Mouse (Mus musculus): ENCODE measurements at regions not wholly inside any gene's neighbourhood (a gene's known extent, or its start where the extent isn't known, plus 50 kb on each side); places are given as distances from the start of the nearest gene placed in this dataset.
A peak's percentile ranks its signal among the peaks of the same experiment; 100 is the strongest.

GRCm38 (mm10) chr4:127862875-127863274 lies 107.9 kb downstream of the CK137956 start:
- no peak for DNase-seq (ENCODE audit: low read depth, low spot score)

- DNase-seq (ENCODE audit: low read depth, low spot score), result peak; percentile 62
Observed at GRCm38 (mm10) chr4:127861319-127862117, 109.2 kb downstream of the CK137956 start.

- no peak for DNase-seq (ENCODE audit: low read depth, low spot score)
Observed at GRCm38 (mm10) chr4:127860271-127860670, 110.5 kb downstream of the CK137956 start.

GRCm38 (mm10) chr4:127859505-127859904 lies 111.2 kb downstream of the CK137956 start:
- DNase-seq (ENCODE audit: low read depth, low spot score), result no peak

- DNase-seq (ENCODE audit: low read depth, low spot score), result no peak
Observed at GRCm38 (mm10) chr4:127858566-127858965, 112.2 kb downstream of the CK137956 start.

GRCm38 (mm10) chr4:127855836-127856235 lies 114.9 kb downstream of the CK137956 start:
- DNase-seq (ENCODE audit: low read depth, low spot score), result no peak

- no peak for DNase-seq (ENCODE audit: low read depth, low spot score)
Observed at GRCm38 (mm10) chr4:127854776-127855409, 115.9 kb downstream of the CK137956 start.

GRCm38 (mm10) chr4:127849306-127849705 lies 121.4 kb downstream of the CK137956 start:
- no peak for DNase-seq (ENCODE audit: low read depth, low spot score)

GRCm38 (mm10) chr4:127846321-127846720 lies 124.4 kb downstream of the CK137956 start:
- no peak for DNase-seq (ENCODE audit: low read depth, low spot score)

- no peak for DNase-seq (ENCODE audit: low read depth, low spot score)
Observed at GRCm38 (mm10) chr4:127843421-127843820, 127.3 kb downstream of the CK137956 start.

- no peak for DNase-seq (ENCODE audit: low read depth, low spot score)
Observed at GRCm38 (mm10) chr4:127833668-127834067, 137.1 kb downstream of the CK137956 start.

- no peak for DNase-seq (ENCODE audit: low read depth, low spot score)
Observed at GRCm38 (mm10) chr4:127826988-127827387, 143.8 kb downstream of the CK137956 start.

- DNase-seq (ENCODE audit: low read depth, low spot score), result no peak
Observed at GRCm38 (mm10) chr4:127819501-127819900, 151.2 kb downstream of the CK137956 start.

GRCm38 (mm10) chr4:127819009-127819408 lies 151.7 kb downstream of the CK137956 start:
- no peak for DNase-seq (ENCODE audit: low read depth, low spot score)

GRCm38 (mm10) chr4:127814631-127815030 lies 156.1 kb downstream of the CK137956 start:
- DNase-seq (ENCODE audit: low read depth, low spot score), result no peak

GRCm38 (mm10) chr4:127812047-127812545 lies 158.7 kb downstream of the CK137956 start:
- no peak for DNase-seq (ENCODE audit: low read depth, low spot score)

- peak; percentile 16 for DNase-seq (ENCODE audit: low read depth, low spot score)
Observed at GRCm38 (mm10) chr4:127810899-127811510, 159.7 kb downstream of the CK137956 start.

- DNase-seq (ENCODE audit: low read depth, low spot score), result no peak
Observed at GRCm38 (mm10) chr4:127809006-127809405, 161.7 kb downstream of the CK137956 start.

- no peak for DNase-seq (ENCODE audit: low read depth, low spot score)
Observed at GRCm38 (mm10) chr4:127789206-127789605, 181.5 kb downstream of the CK137956 start.

- no peak for DNase-seq (ENCODE audit: low read depth, low spot score)
Observed at GRCm38 (mm10) chr4:127785786-127786185, 185.0 kb downstream of the CK137956 start.

GRCm38 (mm10) chr4:127771966-127772500 lies 198.7 kb downstream of the CK137956 start:
- no peak for DNase-seq (ENCODE audit: low read depth, low spot score)

GRCm38 (mm10) chr4:127763736-127764135 lies 207.0 kb downstream of the CK137956 start:
- DNase-seq (ENCODE audit: low read depth, low spot score), result no peak
